Mouse (Mus musculus): ENCODE data around the gene Mab21l1. TPM values are rescaled to one million over a fixed set of nuclear protein-coding genes. Genes with fewer than 3 reads are reported as not detected.

The Mab21l1 gene
- polyA plus RNA-seq (2016; fragmentation: Nextera tagmentation; extraction: Ambion mirVana): 26.8 and 57.6 TPM in 2 replicates

DNA sequence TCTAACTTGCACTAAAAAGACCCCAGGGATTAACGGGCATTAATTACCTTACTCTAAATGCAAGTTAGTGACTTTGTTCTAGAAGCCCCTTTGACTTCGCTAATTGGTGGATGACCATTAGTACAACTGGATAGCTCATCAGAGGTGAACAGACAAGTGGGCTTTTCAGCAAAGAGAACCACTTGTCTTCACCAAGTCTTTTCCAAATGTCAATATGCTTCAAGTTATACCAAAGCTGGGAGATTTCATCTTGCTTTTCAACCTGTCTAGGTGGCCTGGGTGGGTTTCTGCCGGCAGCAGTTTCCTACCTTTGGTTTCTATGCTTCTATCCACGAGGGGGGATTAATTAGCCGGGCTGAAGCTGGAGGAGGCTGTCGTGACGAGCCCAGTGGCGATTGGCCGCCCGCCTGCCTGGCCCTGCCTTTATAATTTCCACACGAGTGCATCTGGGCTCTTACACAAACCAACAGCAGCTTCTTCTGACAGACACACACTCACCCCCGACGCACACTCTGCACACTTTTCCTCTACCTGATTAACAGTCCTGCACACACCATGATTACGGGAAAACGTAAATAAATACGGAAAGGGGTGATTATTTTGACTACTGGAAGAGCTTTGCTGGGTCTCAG lies at the start of gene Mab21l1:
Gene Mab21l1 (plus strand): TSS at position 455 of the 632 bp plus-strand sequence.
- under 1% methylated on average over 16 of the region's 16 CpGs for WGBS

DNA sequence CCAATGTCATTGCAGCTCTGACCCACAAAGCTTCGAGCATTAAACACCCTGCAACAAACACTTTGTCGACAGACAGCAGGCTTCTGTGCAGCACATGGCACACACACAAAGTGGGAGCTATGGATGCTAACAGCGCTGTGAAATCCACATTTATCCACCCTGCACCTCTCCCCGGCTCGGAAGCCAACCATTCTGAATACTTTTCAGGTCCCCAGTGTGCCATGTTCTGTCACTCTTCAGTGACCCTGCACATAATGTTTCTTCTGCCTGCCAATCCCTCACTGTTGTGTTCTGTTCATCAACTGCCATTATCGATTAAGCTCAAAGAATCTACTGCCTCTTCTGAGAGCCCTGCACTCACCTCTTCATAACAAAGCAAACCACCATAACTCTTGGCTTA lies 48.6 kb upstream of the Mab21l1 start:
- Histone ChIP-seq H3K4me3 (no peak overlapping the region), H3K36me3 (no peaks in the 10 kb centered on the region), H3K27me3 (ENCODE audit: insufficient read depth, poor library complexity, severe bottlenecking) (no peaks in the 10 kb centered on the region), H3K4me1 (replicated peaks) (0 out of 2 replicates have a peak, but pooled peaks cover 14% of the 10 kb centered on the region), H3K27ac (no peak overlapping the region), H3K9me3 (no peaks in the 10 kb centered on the region)
- WGBS: 63% methylated on average over 6 of the region's 6 CpGs
- DNase-seq (ENCODE audit: low spot score): no peak

More for the DNA sequence above, at the start of gene Mab21l1:
- Histone ChIP-seq H3K4me3 (peak within 1 kb of the TSS; percentile 59), H3K27ac (peak within 1 kb of the TSS; percentile 88), H3K36me3 (no peaks in the 10 kb centered on the region), H3K4me1 (replicated peaks) (peaks cover 54% of the 10 kb centered on the region), H3K9me3 (no peaks in the 10 kb centered on the region), H3K27me3 (ENCODE audit: insufficient read depth, poor library complexity, severe bottlenecking) (peaks cover 99% of the 10 kb centered on the region)
- peak; percentile 75 for DNase-seq (ENCODE audit: low spot score)

- H3K27ac ChIP-seq: peak overlapping the region; percentile 41
- 64% methylated on average over 6 of the region's 6 CpGs for WGBS
- H3K4me3 ChIP-seq: no peak overlapping the region
- H3K36me3 ChIP-seq: no peaks in the 10 kb centered on the region
- DNase-seq (ENCODE audit: low spot score): no peak
- H3K27me3 ChIP-seq (ENCODE audit: insufficient read depth, poor library complexity, severe bottlenecking): no peaks in the 10 kb centered on the region
- no peaks in the 10 kb centered on the region for H3K9me3 ChIP-seq
- H3K4me1 ChIP-seq (replicated peaks): peaks cover 14% of the 10 kb centered on the region
Observed at GRCm38 (mm10) chr3:55741428-55741827, 40.9 kb upstream of the Mab21l1 start.

DNA sequence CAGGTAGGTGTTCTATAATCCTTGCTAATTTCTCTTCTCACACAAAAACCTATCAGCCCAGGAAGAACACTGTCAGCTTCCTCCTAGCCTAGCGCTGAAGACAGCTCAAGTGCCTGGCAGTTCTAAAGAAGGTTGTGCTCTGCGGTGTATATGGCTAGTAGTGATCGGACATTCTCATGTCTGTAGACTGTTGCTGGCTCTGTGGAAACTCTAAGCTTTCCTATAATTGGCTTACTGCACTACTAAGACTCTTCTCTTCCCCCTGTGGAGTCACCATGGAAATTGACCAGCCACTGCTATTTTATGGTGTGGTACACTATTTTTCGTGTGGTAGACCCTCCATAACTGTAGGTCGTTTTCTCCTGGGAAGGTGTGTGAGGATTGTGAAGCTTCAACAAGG lies 40.1 kb upstream of the Mab21l1 start:
- Histone ChIP-seq H3K4me3 (no peak overlapping the region), H3K27ac (peak overlapping the region; percentile 64; the same call in 1 of the 2 replicates), H3K9me3 (no peaks in the 10 kb centered on the region), H3K27me3 (ENCODE audit: insufficient read depth, poor library complexity, severe bottlenecking) (no peaks in the 10 kb centered on the region), H3K4me1 (replicated peaks) (peaks cover 14% of the 10 kb centered on the region), H3K36me3 (no peaks in the 10 kb centered on the region)
- no peak for DNase-seq (ENCODE audit: low spot score)
- WGBS: 91% methylated on average over 5 of the region's 5 CpGs

GRCm38 (mm10) chr3:55742654-55743053 lies 39.7 kb upstream of the Mab21l1 start:
- WGBS: 71% methylated on average over 4 of the region's 4 CpGs
- Histone ChIP-seq H3K9me3 (no peaks in the 10 kb centered on the region), H3K27ac (peak overlapping the region; percentile 64; the same call in 1 of the 2 replicates), H3K4me1 (replicated peaks) (peaks cover 17% of the 10 kb centered on the region), H3K27me3 (ENCODE audit: insufficient read depth, poor library complexity, severe bottlenecking) (peaks cover 1% of the 10 kb centered on the region; the same call in 1 of the 2 replicates), H3K4me3 (no peak overlapping the region), H3K36me3 (no peaks in the 10 kb centered on the region)
- DNase-seq (ENCODE audit: low spot score): no peak

DNA sequence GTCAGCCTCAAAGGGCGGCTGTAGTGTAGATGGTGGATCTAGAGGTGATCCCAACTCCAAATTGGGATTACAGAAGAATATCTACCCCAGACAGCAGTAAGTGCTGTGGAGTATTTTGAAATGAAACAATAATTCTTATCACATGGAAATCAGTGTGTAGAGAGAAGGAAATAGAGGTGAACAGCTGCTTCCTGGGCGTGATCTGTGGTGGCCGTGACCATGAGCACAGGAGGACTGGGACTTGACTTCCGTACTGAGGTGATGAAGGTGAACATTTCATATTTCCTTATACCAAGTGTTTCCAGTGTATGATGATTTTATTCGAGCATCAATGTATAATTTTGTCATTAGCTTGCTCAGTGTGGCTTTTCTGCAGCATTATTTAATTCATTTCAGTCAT lies 38.4 kb upstream of the Mab21l1 start:
- WGBS: 87% methylated on average over 5 of the region's 5 CpGs
- Histone ChIP-seq H3K9me3 (no peaks in the 10 kb centered on the region), H3K27ac (no peak overlapping the region), H3K27me3 (ENCODE audit: insufficient read depth, poor library complexity, severe bottlenecking) (peaks cover 4% of the 10 kb centered on the region; the same call in 1 of the 2 replicates), H3K4me1 (replicated peaks) (peaks cover 25% of the 10 kb centered on the region), H3K36me3 (no peaks in the 10 kb centered on the region), H3K4me3 (no peak overlapping the region)
- DNase-seq (ENCODE audit: low spot score): no peak

DNA sequence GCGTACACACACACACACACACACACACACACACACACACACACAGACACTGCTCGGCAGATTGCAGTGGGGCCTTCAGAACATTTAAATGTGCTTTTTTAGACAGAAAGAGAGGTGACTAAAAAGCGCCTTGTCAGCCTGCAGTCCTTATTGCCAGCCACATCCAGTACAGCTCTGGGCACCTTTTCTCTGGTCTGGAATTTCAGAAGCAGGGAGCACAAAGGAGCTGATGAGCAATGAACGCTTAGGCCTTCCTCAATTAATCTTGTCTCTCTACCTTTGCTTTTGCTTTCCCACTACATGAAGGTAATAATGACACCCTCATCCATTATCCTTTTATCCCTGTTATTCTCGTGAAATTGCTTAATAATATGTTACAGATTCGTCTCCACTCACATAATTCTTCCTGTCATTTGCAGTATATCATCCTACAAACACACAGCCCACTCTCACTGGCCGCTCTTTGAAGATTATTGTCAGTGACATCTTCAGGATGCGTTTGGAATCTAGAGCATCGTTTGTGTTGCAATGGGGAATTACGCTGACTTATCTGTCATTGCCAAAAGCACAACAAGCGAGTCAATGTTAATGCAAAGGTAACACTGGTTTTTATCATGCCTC lies 31.8 kb upstream of the Mab21l1 start:
- Histone ChIP-seq H3K4me3 (no peak overlapping the region), H3K9me3 (no peaks in the 10 kb centered on the region), H3K27me3 (ENCODE audit: insufficient read depth, poor library complexity, severe bottlenecking) (peaks cover 21% of the 10 kb centered on the region), H3K27ac (no peak overlapping the region), H3K4me1 (replicated peaks) (peaks cover 35% of the 10 kb centered on the region), H3K36me3 (no peaks in the 10 kb centered on the region)
- 75% methylated on average over 11 of the region's 11 CpGs for WGBS
- no peak for DNase-seq (ENCODE audit: low spot score)

- WGBS: 76% methylated on average over 5 of the region's 5 CpGs
- Histone ChIP-seq H3K36me3 (no peaks in the 10 kb centered on the region), H3K4me3 (no peak overlapping the region), H3K9me3 (no peaks in the 10 kb centered on the region), H3K27ac (peak overlapping the region; percentile 30; the same call in 1 of the 2 replicates), H3K27me3 (ENCODE audit: insufficient read depth, poor library complexity, severe bottlenecking) (peaks cover 21% of the 10 kb centered on the region), H3K4me1 (replicated peaks) (peaks cover 43% of the 10 kb centered on the region)
- no peak for DNase-seq (ENCODE audit: low spot score)
Observed at GRCm38 (mm10) chr3:55751363-55751762, 30.9 kb upstream of the Mab21l1 start.

- H3K27ac ChIP-seq: no peak overlapping the region
- H3K27me3 ChIP-seq (ENCODE audit: insufficient read depth, poor library complexity, severe bottlenecking): peaks cover 20% of the 10 kb centered on the region
- H3K36me3 ChIP-seq: no peaks in the 10 kb centered on the region
- no peak for DNase-seq (ENCODE audit: low spot score)
- no peak overlapping the region for H3K4me3 ChIP-seq
- H3K9me3 ChIP-seq: no peaks in the 10 kb centered on the region
- H3K4me1 ChIP-seq (replicated peaks): peaks cover 49% of the 10 kb centered on the region
- 76% methylated on average over 4 of the region's 4 CpGs for WGBS
Observed at GRCm38 (mm10) chr3:55752558-55752957, 29.8 kb upstream of the Mab21l1 start.

GRCm38 (mm10) chr3:55753872-55754271 lies 28.4 kb upstream of the Mab21l1 start:
- Histone ChIP-seq H3K36me3 (no peaks in the 10 kb centered on the region), H3K4me1 (replicated peaks) (peaks cover 40% of the 10 kb centered on the region), H3K9me3 (no peaks in the 10 kb centered on the region), H3K27me3 (ENCODE audit: insufficient read depth, poor library complexity, severe bottlenecking) (peaks cover 24% of the 10 kb centered on the region), H3K27ac (no peak overlapping the region), H3K4me3 (no peak overlapping the region)
- 88% methylated on average over 6 of the region's 6 CpGs for WGBS
- no peak for DNase-seq (ENCODE audit: low spot score)

GRCm38 (mm10) chr3:55754981-55755608 lies 27.2 kb upstream of the Mab21l1 start:
- Histone ChIP-seq H3K4me3 (no peak overlapping the region), H3K36me3 (no peaks in the 10 kb centered on the region), H3K9me3 (no peaks in the 10 kb centered on the region), H3K4me1 (replicated peaks) (peaks cover 40% of the 10 kb centered on the region), H3K27me3 (ENCODE audit: insufficient read depth, poor library complexity, severe bottlenecking) (peaks cover 31% of the 10 kb centered on the region), H3K27ac (no peak overlapping the region)
- no peak for DNase-seq (ENCODE audit: low spot score)
- WGBS: 76% methylated on average over 6 of the region's 6 CpGs

GRCm38 (mm10) chr3:55755805-55756601 lies 26.3 kb upstream of the Mab21l1 start:
- peak overlapping the region; percentile 64 for H3K27ac ChIP-seq
- no peaks in the 10 kb centered on the region for H3K36me3 ChIP-seq
- peaks cover 38% of the 10 kb centered on the region for H3K4me1 ChIP-seq (replicated peaks)
- no peaks in the 10 kb centered on the region for H3K9me3 ChIP-seq
- 40% methylated on average over 11 of the region's 11 CpGs for WGBS
- H3K27me3 ChIP-seq (ENCODE audit: insufficient read depth, poor library complexity, severe bottlenecking): peaks cover 31% of the 10 kb centered on the region
- H3K4me3 ChIP-seq: 0 out of 2 replicates have a peak overlapping the region, but pooled peaks have one; percentile 4
- no peak for DNase-seq (ENCODE audit: low spot score)

All from hindbrain, embryonic 10.5 days (tissue).